Mouse (Mus musculus): ENCODE data around the gene Rlim.

DNA sequence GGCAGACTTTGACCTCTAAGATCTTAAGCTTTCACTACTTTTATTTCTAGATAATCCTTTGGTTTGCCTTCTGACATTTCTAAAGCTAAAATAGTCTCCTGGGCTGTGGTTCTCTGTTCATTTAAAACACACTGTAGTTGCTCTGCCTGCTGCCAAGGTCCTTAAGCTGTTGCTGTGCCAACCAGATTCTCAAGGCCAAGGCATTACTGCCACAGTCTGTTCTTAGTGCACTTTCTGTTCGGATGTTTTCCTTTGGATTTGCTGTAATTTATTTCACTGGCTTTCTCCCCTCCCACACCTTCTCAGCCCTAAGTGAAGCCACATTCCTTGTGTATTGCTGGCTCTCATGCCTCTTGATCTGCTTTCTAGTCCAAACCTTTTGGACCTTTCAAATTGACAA lies 36.1 kb upstream of the Rlim start:
- TF ChIP-seq CTCF (conservative IDR thresholded peaks at IDR 0.05; ENCODE audit: low read length), result no peak
- no peak for TF ChIP-seq NANOG (IDR thresholded peaks at IDR 0.05; ENCODE audit: borderline replicate concordance, low read length)
- TF ChIP-seq POU5F1 (IDR thresholded peaks at IDR 0.05; ENCODE audit: borderline replicate concordance, low read length), result no peak

Measured in E14TG2a.4 (cell line).